Mouse (Mus musculus) fat pad, adult 2 months (tissue): Measurements from ENCODE around the gene Cpne9.

Experiments used
- DNase-seq: peaks from one replicate; pipeline ENCODE4 v3.0.0-alpha.2; 2011; ENCODE audit warnings: low read depth, low spot score; ENCODE audit errors: extremely low read depth

Gene Cpne9

GRCm38 (mm10) chr6:113282101-113282802 lies at the start of gene Cpne9:
Gene Cpne9, plus strand, starts transcription at chr6:113282307.
- no peak for DNase-seq

- DNase-seq = no peak
These were observed 47.0 kb upstream of the Cpne9 start for GRCm38 (mm10) chr6:113235141-113235540.

GRCm38 (mm10) chr6:113237542-113238270 lies 44.4 kb upstream of the Cpne9 start, which contains the start of gene Mtmr14:
Gene Mtmr14, plus strand, starts transcription at chr6:113237843.
- peak; percentile 21 for DNase-seq

- DNase-seq = no peak
These were observed 43.7 kb upstream of the Cpne9 start for GRCm38 (mm10) chr6:113238442-113238841.

GRCm38 (mm10) chr6:113242753-113243152 lies 39.4 kb upstream of the Cpne9 start:
- DNase-seq = no peak

DNA sequence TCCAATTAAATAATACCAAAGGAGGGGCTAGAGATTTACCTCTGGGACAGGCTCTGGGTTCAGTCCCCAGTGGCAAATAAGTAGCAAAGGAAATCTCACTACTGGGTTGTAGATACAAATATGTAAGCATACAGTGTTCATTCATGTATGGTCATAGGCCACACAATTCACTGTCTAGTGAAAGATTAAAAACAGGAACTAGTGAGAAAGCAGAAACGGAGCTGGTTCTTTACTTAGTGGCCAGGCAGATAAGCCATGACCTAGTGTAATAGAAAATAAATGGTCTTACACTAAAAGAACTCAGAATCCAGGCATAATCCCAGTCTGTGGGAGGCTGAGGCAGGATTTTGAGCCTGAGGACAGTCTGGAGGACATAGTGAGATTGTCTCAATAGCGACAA lies 36.5 kb upstream of the Cpne9 start:
- no peak for DNase-seq

GRCm38 (mm10) chr6:113250786-113251185 lies 31.3 kb upstream of the Cpne9 start:
- no peak for DNase-seq

DNA sequence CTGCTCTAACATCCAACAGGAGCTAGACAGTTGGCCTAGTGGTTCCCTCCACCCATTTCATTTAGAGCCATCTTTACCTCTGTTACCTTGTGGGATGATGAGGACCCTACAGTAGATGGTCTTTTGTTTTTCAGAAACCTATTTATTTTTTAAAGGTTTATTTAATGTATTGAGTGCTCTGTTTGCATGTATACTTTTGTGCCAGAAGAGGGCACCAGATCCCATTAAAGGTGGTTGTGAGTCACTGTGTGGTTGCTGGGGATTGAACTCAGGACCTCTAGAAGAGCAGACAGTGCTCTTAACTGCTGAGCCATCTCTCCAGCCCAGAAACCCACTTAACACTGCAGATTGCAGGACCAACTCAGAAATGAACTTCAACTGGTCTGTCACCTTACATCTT lies 30.2 kb upstream of the Cpne9 start:
- no peak for DNase-seq

GRCm38 (mm10) chr6:113254899-113255298 lies 27.2 kb upstream of the Cpne9 start:
- no peak for DNase-seq

GRCm38 (mm10) chr6:113261174-113261858 lies 20.8 kb upstream of the Cpne9 start:
- no peak for DNase-seq

DNA sequence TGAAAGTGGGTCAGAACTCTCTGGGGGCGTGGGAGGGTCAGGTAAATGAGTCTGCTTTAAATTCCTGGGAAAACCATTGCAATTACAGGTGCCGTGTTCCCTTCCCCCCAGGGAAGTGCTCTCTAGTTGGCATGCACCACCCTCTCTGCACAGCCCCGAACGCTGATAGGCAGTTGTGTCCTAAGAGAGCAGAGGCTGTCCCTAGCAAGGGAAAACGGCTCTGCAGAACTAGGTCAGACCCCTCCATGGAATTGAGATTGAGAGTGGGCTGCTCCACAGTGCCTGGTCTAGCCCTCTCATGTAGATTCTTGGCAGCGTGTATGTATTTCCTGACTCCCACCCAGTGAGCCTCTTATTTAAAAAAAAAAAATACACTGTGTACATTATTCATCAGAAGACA lies 18.6 kb upstream of the Cpne9 start:
- DNase-seq = no peak

GRCm38 (mm10) chr6:113264429-113264828 lies 17.7 kb upstream of the Cpne9 start:
- no peak for DNase-seq

GRCm38 (mm10) chr6:113266996-113267655 lies 15.0 kb upstream of the Cpne9 start:
- DNase-seq = no peak

DNA sequence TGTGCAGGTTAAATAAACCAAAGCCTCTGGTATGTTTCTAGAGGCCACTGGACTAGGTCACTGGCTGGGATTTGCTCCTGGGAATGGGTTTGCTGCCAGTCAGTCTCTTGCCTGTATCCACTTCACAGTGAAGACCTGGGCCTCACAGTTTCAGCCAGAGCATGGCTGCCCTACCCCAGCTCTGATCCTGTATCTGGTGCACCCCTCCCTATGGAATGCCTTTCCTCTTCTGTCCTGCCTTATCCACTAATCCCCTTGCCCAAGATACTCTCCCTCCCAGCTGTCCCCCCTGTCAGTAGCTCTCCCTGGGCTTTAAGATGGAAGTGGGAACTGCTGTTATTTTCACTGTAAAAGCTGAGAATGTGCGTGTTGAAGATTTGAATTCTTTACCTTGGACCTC lies 14.1 kb upstream of the Cpne9 start:
- no peak for DNase-seq

- no peak for DNase-seq
These were observed 9.7 kb upstream of the Cpne9 start for GRCm38 (mm10) chr6:113272365-113272764.

DNA sequence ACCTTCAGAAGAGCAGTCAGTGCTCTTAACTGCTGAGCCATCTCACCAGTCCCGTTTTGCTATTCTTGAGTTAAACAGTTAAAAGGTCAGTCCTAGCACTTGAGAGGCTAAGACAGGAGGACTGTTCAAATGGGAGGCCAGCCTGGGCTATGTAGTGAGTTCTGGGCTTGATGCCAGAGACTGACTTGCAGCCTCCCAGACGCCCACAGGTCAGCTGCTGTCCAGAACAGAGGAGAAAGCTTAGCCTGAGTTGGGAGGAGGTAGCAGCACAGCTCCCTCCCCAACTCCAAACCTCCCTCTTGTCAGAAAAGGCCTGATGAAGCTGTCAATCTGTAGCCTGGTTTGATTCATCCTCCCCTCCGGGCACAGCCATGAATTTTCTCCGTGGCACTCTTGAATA lies 5.3 kb upstream of the Cpne9 start:
- DNase-seq = no peak

DNA sequence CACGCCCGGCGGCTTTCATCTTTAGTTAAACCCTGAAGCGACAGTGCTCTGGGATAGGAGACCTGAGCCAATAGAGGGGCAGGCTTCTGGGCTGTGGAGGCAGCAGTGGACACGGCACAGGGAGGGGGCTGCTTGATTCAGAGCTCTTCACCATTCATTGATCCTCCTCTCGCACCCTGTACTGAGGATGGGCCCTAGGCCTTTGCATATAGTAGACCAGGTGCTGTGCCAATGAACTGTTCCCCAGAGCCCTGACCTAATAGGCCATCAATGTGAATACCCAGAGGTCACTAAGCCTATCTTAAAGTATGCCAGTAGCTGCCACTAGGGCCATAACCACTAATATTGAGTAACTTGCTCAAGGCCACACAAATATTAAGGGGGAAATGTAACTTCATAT lies 431 bp upstream of the Cpne9 start:
- no peak for DNase-seq

DNA sequence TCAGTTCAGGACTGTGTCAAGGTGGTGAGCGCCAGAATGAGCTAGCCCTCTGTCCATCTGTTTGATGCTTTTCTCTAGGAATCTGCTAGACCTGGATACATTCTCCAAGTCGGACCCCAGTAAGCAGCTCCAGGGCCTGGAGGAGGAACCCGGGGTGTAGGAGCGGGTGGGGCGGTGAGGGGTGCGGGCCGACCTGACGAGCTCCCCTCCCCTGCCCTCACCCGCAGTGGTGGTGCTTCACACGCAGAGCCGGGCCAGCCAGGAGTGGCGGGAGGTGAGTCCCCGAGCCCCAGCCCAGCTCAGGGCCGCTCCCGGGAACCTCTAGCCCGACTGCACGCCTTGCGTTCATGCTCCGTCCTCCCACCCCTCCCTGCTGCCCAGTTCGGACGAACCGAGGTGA lies 862 bp downstream of the Cpne9 start:
- DNase-seq = no peak

DNA sequence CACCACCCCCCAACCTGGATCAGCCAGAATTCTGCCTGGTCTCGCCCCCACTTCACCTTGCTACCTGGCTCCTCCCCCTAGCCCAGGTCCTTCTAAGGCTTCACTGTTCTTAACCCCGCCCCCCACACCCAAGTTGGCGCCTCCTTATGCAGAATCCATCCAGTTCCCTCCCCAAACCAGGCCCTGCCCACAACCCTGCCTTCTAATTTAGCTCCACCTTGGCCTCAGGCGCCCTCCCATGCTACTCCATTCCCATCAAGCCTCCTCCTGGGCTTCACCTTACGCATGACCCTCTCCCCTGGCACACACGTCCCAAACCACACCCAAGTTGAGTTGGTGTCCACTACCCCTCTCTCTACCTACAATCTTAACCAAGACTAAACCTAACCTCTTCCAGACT lies 1.4 kb downstream of the Cpne9 start:
- DNase-seq = no peak

- no peak for DNase-seq
These were observed 2.8 kb downstream of the Cpne9 start for GRCm38 (mm10) chr6:113284931-113285330.

- DNase-seq = no peak
These were observed 4.2 kb downstream of the Cpne9 start for GRCm38 (mm10) chr6:113286316-113286715.
